Mouse (Mus musculus): ENCODE results near the gene 1700001K19Rik.
A peak's percentile ranks its signal among the peaks of the same experiment; 100 is the strongest.
"Not testable (repeated sequence)": the region's sequence is repeated elsewhere in the genome, so short reads cannot be mapped to it uniquely, and the experiment has no call there.

The 1700001K19Rik gene

GRCm38 (mm10) chr12:110682561-110683299 lies at the start of gene 1700001K19Rik:
Gene 1700001K19Rik (minus strand): TSS chr12:110682619.
- no peak for DNase-seq (ENCODE audit: low spot score in 2 of 2)

- DNase-seq (ENCODE audit: low spot score in 2 of 2): no peak
These were observed 44.0 kb upstream of the 1700001K19Rik start for GRCm38 (mm10) chr12:110726428-110726827.

- DNase-seq (ENCODE audit: low spot score in 2 of 2): no peak
These were observed 43.1 kb upstream of the 1700001K19Rik start for GRCm38 (mm10) chr12:110725489-110725888.

GRCm38 (mm10) chr12:110725051-110725450 lies 42.6 kb upstream of the 1700001K19Rik start:
- no peak for DNase-seq (ENCODE audit: low spot score in 2 of 2)

GRCm38 (mm10) chr12:110716004-110716403 lies 33.6 kb upstream of the 1700001K19Rik start:
- DNase-seq (ENCODE audit: low spot score in 2 of 2): no peak

GRCm38 (mm10) chr12:110714215-110714614 lies 31.8 kb upstream of the 1700001K19Rik start:
- no peak for DNase-seq (ENCODE audit: low spot score in 2 of 2)

GRCm38 (mm10) chr12:110713784-110714183 lies 31.4 kb upstream of the 1700001K19Rik start:
- DNase-seq (ENCODE audit: low spot score in 2 of 2): no peak

- no peak for DNase-seq (ENCODE audit: low spot score in 2 of 2)
These were observed 28.9 kb upstream of the 1700001K19Rik start for GRCm38 (mm10) chr12:110711270-110711669.

GRCm38 (mm10) chr12:110707451-110707850 lies 25.0 kb upstream of the 1700001K19Rik start:
- DNase-seq (ENCODE audit: low spot score in 2 of 2): no peak

- DNase-seq (ENCODE audit: low spot score in 2 of 2): no peak
These were observed 24.2 kb upstream of the 1700001K19Rik start for GRCm38 (mm10) chr12:110706337-110707231.

GRCm38 (mm10) chr12:110705419-110705818 lies 23.0 kb upstream of the 1700001K19Rik start:
- not testable (repeated sequence) for DNase-seq (ENCODE audit: low spot score in 2 of 2)

- no peak for DNase-seq (ENCODE audit: low spot score in 2 of 2)
These were observed 21.3 kb upstream of the 1700001K19Rik start for GRCm38 (mm10) chr12:110703682-110704081.

- DNase-seq (ENCODE audit: low spot score in 2 of 2): peak; percentile 77 to 85
These were observed 20.6 kb upstream of the 1700001K19Rik start for GRCm38 (mm10) chr12:110703008-110703471.

GRCm38 (mm10) chr12:110702556-110702955 lies 20.1 kb upstream of the 1700001K19Rik start, which contains the start of gene Hsp90aa1:
Gene Hsp90aa1 (minus strand): TSS chr12:110702728.
- DNase-seq (ENCODE audit: low spot score in 2 of 2): no peak

GRCm38 (mm10) chr12:110701363-110701762 lies 18.9 kb upstream of the 1700001K19Rik start:
- not testable (repeated sequence) for DNase-seq (ENCODE audit: low spot score in 2 of 2)

- DNase-seq (ENCODE audit: low spot score in 2 of 2): no peak
These were observed 18.3 kb upstream of the 1700001K19Rik start for GRCm38 (mm10) chr12:110700730-110701129.

- DNase-seq (ENCODE audit: low spot score in 2 of 2): no peak
These were observed 16.7 kb upstream of the 1700001K19Rik start for GRCm38 (mm10) chr12:110699171-110699547.

GRCm38 (mm10) chr12:110698523-110699170 lies 16.2 kb upstream of the 1700001K19Rik start:
- no peak for DNase-seq (ENCODE audit: low spot score in 2 of 2)

- no peak for DNase-seq (ENCODE audit: low spot score in 2 of 2)
These were observed 15.7 kb upstream of the 1700001K19Rik start for GRCm38 (mm10) chr12:110698080-110698479.

GRCm38 (mm10) chr12:110697457-110697856 lies 15.0 kb upstream of the 1700001K19Rik start:
- DNase-seq (ENCODE audit: low spot score in 2 of 2): no peak

GRCm38 (mm10) chr12:110696975-110697400 lies 14.6 kb upstream of the 1700001K19Rik start:
- no peak for DNase-seq (ENCODE audit: low spot score in 2 of 2)

Measured in frontal cortex, postnatal 36 days (tissue).